Mouse (Mus musculus) neural tube, embryonic 13.5 days (tissue): Measurements from ENCODE around the gene Dctn1. TPM values are rescaled to one million over a fixed set of nuclear protein-coding genes. Genes with fewer than 3 reads are reported as not detected.

ENCODE experiments used
- ATAC-seq: fragments of 200-750 bp; cut with Nextera tagmentation; 2 replicates; pipeline ENCODE4 v1.8.0; 2017; ENCODE audit warnings: low read depth, mild to moderate bottlenecking, moderate TSS enrichment, moderate library complexity
- H3K27ac ChIP-seq: fragments of 300-500 bp; sonication (generic); replicated peaks from 2 replicates; pipeline ENCODE4 v1.5.1; 2015; ENCODE audit warnings: moderate library complexity, mild to moderate bottlenecking, inconsistent platforms
- H3K27me3 ChIP-seq: fragments of 300-500 bp; sonication (generic); 2 replicates; pipeline ENCODE4 v1.6.1; 2015; ENCODE audit warnings: mild to moderate bottlenecking, inconsistent platforms
- H3K36me3 ChIP-seq: fragments of 300-500 bp; sonication (generic); 2 replicates; pipeline ENCODE4 v1.6.1; 2015; ENCODE audit warnings: mild to moderate bottlenecking, inconsistent platforms
- H3K4me1 ChIP-seq: fragments of 300-500 bp; sonication (generic); replicated peaks from 2 replicates; pipeline ENCODE4 v1.6.1; 2015; ENCODE audit warnings: inconsistent platforms
- H3K4me2 ChIP-seq: fragments of 300-500 bp; sonication (generic); 2 replicates; pipeline ENCODE4 v1.6.1; 2015; ENCODE audit warnings: inconsistent platforms, mild to moderate bottlenecking, moderate library complexity
- H3K4me3 ChIP-seq: fragments of 300-500 bp; sonication (generic); 2 replicates; pipeline ENCODE4 v1.5.1; 2015; ENCODE audit warnings: mild to moderate bottlenecking, inconsistent platforms
- H3K9ac ChIP-seq: fragments of 300-500 bp; sonication (generic); 2 replicates; pipeline ENCODE4 v1.6.1; 2015; ENCODE audit warnings: moderate library complexity, mild to moderate bottlenecking, inconsistent platforms
- H3K9me3 ChIP-seq: fragments of 300-500 bp; sonication (generic); 2 replicates; pipeline ENCODE4 v1.6.1; 2016; ENCODE audit warnings: inconsistent platforms
- WGBS: fragments of 180-500 bp; shearing (Covaris S2); methylation state at CpG from one replicate; pipeline ENCODE4 v1.1.7; 2015; 5-methylcytosine and 5-hydroxymethylcytosine counted together
- polyA plus RNA-seq: library from polyadenylated mRNA; unstranded; fragments of >200 nt; fragmentation: Nextera tagmentation; extraction: Ambion mirVana; gene quantifications from 2 replicates; pipeline ENCODE4 v1.2.1, GENCODE M21; 2015

Gene Dctn1
- polyA plus RNA-seq, 1 experiment from 2014 or later: 176 TPM

DNA sequence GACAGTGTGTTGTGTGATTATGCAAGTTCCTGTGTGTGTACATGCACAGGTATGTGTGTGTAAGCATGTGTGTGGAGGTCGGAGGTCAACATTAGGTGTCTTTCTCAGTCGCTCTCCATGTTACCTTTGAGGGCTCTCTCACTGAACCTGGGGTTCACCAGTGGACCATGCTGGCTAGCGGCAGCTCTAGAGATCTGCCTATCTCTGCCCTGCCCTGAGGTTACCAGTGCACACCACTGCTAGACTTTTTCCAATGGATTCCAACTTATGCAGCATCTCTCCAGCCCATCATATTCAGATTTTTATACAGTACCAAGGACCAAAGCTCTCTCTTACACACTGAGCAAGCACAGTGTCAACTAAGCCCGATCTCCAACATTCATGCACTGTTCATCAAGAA, 81.0 kb downstream of the Dctn1 start:
- Histone ChIP-seq H3K4me2 (no peak overlapping the region), H3K36me3 (no peaks in the 10 kb centered on the region), H3K4me1 (no peaks in the 10 kb centered on the region; the same call in 1 of the 2 replicates), H3K9me3 (no peaks in the 10 kb centered on the region), H3K9ac (no peak overlapping the region), H3K4me3 (no peak overlapping the region), H3K27me3 (no peaks in the 10 kb centered on the region), H3K27ac (no peak overlapping the region)
- no peak for ATAC-seq
- WGBS: 86% methylated on average over 4 of the region's 4 CpGs

DNA sequence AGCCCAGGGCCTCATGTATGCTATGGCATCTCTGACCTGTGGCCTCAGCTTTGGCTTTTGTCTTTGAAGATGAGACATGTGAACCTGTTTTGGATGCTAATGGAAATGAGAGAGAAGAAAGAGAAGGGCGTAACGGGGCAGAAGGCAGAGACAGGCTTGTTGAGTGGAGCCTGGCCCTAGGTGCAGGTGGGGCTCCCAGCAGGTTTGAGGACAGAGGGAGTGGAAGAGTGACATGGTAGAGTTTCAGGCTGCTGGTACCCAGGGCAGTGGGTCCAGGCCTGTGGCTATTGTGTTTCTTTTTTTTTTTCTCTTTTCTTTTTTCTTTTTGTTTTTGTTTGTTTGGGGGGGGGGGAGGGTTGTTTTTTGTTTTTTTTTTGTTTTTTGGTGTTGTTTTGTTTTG, 81.4 kb downstream of the Dctn1 start:
- Histone ChIP-seq H3K4me3 (no peak overlapping the region), H3K27me3 (no peaks in the 10 kb centered on the region), H3K36me3 (no peaks in the 10 kb centered on the region), H3K9me3 (no peaks in the 10 kb centered on the region), H3K4me2 (no peak overlapping the region), H3K27ac (no peak overlapping the region), H3K9ac (no peak overlapping the region), H3K4me1 (no peaks in the 10 kb centered on the region; the same call in 1 of the 2 replicates)
- no peak for ATAC-seq
- WGBS: 94% methylated on average over 2 of the region's 2 CpGs

Other genes starting within 250 kb of the Dctn1 start
- 20.5 and 22.3 TPM in 2 replicates for gene Sema4f, start 226.2 kb upstream of the Dctn1 start, polyA plus RNA-seq
- gene M1ap, start 219.0 kb upstream of the Dctn1 start, polyA plus RNA-seq: not detected in 2 replicates
- gene Dok1, start 132.4 kb upstream of the Dctn1 start, polyA plus RNA-seq: 3.6 and 6.1 TPM in 2 replicates
- 7.9 and 10.4 TPM in 2 replicates for gene Loxl3, start 131.7 kb upstream of the Dctn1 start, polyA plus RNA-seq
- 169 and 179 TPM in 2 replicates for gene Aup1, start 111.4 kb upstream of the Dctn1 start, polyA plus RNA-seq
- gene Htra2, start 110.6 kb upstream of the Dctn1 start, polyA plus RNA-seq: 70.1 and 72.8 TPM in 2 replicates
- gene Dqx1, start 108.1 kb upstream of the Dctn1 start, polyA plus RNA-seq: 0.77 and 1.0 TPM in 2 replicates
- 13.3 and 16.1 TPM in 2 replicates for gene Tlx2, start 95.6 kb upstream of the Dctn1 start, polyA plus RNA-seq
- 55.2 and 55.4 TPM in 2 replicates for gene Pcgf1, start 88.1 kb upstream of the Dctn1 start, polyA plus RNA-seq
- gene Lbx2, start 79.6 kb upstream of the Dctn1 start, polyA plus RNA-seq: not detected in 2 replicates
- gene Ccdc142, start 64.3 kb upstream of the Dctn1 start, polyA plus RNA-seq: 3.2 and 4.9 TPM in 2 replicates
- gene Gm42688, start 64.3 kb upstream of the Dctn1 start, polyA plus RNA-seq: 4.5 and 5.2 TPM in 2 replicates
- gene Mrpl53, start 56.9 kb upstream of the Dctn1 start, polyA plus RNA-seq: 133 TPM in 2 replicates
- 26.8 and 29.1 TPM in 2 replicates for gene Mogs, start 50.4 kb upstream of the Dctn1 start, polyA plus RNA-seq
- 202 and 228 TPM in 2 replicates for gene Wbp1, start 44.4 kb upstream of the Dctn1 start, polyA plus RNA-seq
- gene Ino80b, start 40.5 kb upstream of the Dctn1 start, polyA plus RNA-seq: 11.4 and 13.0 TPM in 2 replicates
- 18.9 and 20.7 TPM in 2 replicates for gene Rtkn, start 30.5 kb upstream of the Dctn1 start, polyA plus RNA-seq
- 14.9 and 16.0 TPM in 2 replicates for gene Wdr54, start 9.5 kb upstream of the Dctn1 start, polyA plus RNA-seq
- gene 1700003E16Rik, start 9.5 kb upstream of the Dctn1 start, polyA plus RNA-seq: 2.1 and 3.3 TPM in 2 replicates
- gene Slc4a5, start 53.9 kb downstream of the Dctn1 start, polyA plus RNA-seq: 0.17 and 0.56 TPM in 2 replicates
- gene Mthfd2, start 160.0 kb downstream of the Dctn1 start, polyA plus RNA-seq: 27.6 and 27.8 TPM in 2 replicates
- 29.2 and 32.8 TPM in 2 replicates for gene Mob1a, start 160.1 kb downstream of the Dctn1 start, polyA plus RNA-seq
- gene Bola3, start 183.2 kb downstream of the Dctn1 start, polyA plus RNA-seq: 68.5 and 70.4 TPM in 2 replicates